Mouse (Mus musculus) lung, postnatal 0 days (tissue): Measurements from ENCODE around the gene Eps15l1.

ENCODE experiments used
- CTCF ChIP-seq: IDR thresholded peaks from 2 replicates; pipeline ENCODE4 v1.5.1; 2016; ENCODE audit warnings: antibody characterized with exemption, mild to moderate bottlenecking
- EP300 ChIP-seq: IDR thresholded peaks from 2 replicates; pipeline ENCODE4 v1.6.1; 2016; ENCODE audit warnings: antibody characterized with exemption, mild to moderate bottlenecking, control low read depth

DNA sequence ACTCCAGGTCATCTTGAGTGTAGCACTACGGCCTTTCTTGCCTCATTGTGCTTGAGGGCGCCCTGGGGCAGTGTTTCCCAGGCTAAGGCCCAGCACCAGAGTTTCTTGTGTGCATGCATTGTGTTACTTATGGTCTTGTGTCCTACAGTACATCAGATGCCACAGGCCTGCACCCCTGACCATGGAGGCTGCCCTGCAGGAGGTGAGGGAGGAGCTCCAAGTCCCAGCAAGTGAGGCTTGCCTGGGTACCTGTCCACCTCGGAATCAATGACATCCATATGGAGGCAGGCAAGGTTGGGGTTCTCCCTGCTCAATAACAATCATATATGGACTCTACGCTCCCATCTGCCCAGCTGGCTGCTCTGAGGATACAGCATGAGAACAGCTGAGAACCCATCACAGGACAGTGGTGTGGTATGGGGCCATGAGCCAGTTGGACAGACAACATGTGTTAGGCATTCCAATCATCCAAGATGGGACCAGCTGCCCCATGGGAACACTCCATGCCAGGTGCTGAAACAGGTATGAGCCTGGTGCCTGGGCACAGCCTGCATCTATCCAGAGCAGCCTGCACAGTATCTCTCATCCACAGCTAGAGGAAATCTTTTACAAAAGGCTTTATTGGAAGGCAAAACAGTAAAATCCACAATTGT is 38.7 kb upstream of the Eps15l1 start:
- TF ChIP-seq EP300, result no peak
- TF ChIP-seq CTCF, result no peak
